Mouse (Mus musculus) MN1 (cell line): ENCODE data around the gene Pdzk1.

ENCODE experiments used
- DNase-seq: peaks from one replicate; pipeline ENCODE4 v3.0.0-alpha.2; 2016; ENCODE audit warnings: low spot score

Gene Pdzk1

DNA sequence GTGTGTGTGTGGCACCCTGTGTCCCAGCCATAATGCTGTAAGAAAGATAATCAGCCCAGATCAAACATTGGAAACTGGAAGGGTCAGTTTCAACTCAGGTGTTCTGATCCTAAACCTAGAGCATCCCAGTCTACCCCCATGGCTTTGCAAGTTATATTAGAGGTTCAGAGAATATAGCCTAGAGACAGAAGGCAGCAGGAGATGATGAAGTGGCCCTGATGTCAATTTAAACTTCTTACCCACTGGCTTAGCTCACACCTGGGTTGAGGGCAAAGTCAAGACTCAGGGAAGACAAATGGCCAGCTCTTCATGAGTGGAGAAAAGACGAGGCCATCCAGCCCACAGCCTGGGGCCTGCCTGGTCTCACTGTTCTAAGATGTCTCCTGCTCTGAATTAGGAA lies at the start of gene Pdzk1, which contains the start of gene Cd160:
Gene Pdzk1 (plus strand): TSS at position 301 of the 400 bp plus-strand sequence.
Gene Cd160 (minus strand): TSS at position 368 of the 400 bp plus-strand sequence.
- DNase-seq: no peak

GRCm38 (mm10) chr3:96782236-96782635 lies 46.8 kb upstream of the Pdzk1 start:
- DNase-seq: no peak

- no peak for DNase-seq
Observed at GRCm38 (mm10) chr3:96787784-96788183, 41.3 kb upstream of the Pdzk1 start.

DNA sequence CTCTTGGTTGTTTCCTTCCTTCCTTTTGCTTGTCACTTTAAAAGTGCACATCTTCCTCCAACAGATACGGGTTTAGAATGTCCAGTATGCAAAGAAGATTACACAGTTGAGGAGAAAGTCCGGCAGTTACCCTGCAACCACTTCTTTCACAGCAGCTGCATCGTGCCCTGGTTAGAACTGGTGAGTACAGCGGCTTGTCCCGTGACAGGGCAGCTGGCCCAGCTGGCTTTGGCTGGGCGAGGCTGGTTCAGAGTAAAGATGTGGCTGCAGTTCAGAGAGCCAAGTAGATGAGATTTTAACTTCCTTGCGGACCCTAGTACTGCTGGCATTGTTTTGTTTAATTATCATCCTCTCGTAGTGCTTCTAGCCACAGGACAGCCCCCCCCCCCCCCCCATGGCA lies 40.6 kb upstream of the Pdzk1 start:
- DNase-seq: no peak

GRCm38 (mm10) chr3:96800254-96800653 lies 28.8 kb upstream of the Pdzk1 start:
- no peak for DNase-seq

GRCm38 (mm10) chr3:96802214-96802613 lies 26.9 kb upstream of the Pdzk1 start:
- no peak for DNase-seq

DNA sequence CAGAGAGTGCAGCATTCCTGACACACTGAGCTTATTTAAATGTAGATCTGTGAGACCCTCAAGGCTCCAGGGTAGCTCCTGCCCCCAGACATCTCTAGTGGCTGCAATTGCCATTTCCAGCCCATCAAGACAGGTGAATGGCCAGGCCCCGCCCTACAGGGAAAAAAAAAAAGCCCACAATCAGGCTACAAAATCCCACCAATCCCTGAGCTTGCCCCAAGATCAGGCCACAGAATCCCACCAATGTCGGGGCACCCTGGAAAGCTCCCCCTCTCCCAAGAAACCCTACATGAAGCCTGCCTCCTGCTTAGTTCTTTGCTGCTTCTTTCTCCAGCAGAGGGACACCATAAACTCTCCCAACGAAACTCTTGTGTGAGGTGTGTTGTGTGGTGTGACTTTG lies 20.9 kb upstream of the Pdzk1 start:
- no peak for DNase-seq

DNA sequence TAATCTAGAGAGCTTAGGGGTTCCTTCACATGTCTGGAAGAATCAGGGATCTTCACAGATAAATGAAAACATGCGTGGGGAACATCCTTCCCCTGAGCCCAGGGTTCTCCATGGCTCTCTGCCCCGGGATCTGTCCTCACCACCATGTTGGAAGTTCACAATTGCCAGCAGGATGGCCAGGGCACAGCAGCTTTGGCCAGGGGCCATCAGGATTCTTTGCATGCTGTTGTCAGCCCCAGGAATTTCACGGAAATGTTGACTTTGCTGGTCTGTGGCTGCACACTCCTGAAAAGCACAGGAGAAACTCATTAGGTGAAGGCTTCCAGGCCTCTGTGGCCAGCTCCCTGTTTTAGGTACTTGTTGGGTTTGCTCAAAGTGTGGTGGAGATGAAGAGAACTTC lies 20.4 kb upstream of the Pdzk1 start:
- no peak for DNase-seq

DNA sequence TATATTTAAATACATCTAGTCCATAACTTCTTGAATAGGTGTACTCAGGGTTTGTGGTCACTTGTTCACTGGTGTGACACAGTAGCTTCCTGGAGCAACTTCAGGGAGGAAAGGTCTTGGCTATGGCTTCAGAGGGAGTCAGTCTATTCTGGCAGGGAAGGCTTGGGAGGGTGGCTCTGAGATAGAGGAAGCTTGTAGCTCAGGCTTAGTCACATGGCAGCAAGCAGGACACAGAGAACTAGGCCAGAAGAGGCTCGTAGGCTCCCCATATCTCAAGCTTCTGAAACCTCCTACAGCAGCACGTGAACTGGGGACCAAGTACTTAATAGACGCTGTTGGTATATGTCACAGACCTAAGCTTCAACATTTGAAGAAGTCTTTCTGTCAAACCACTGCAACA lies 17.9 kb upstream of the Pdzk1 start:
- DNase-seq: no peak

DNA sequence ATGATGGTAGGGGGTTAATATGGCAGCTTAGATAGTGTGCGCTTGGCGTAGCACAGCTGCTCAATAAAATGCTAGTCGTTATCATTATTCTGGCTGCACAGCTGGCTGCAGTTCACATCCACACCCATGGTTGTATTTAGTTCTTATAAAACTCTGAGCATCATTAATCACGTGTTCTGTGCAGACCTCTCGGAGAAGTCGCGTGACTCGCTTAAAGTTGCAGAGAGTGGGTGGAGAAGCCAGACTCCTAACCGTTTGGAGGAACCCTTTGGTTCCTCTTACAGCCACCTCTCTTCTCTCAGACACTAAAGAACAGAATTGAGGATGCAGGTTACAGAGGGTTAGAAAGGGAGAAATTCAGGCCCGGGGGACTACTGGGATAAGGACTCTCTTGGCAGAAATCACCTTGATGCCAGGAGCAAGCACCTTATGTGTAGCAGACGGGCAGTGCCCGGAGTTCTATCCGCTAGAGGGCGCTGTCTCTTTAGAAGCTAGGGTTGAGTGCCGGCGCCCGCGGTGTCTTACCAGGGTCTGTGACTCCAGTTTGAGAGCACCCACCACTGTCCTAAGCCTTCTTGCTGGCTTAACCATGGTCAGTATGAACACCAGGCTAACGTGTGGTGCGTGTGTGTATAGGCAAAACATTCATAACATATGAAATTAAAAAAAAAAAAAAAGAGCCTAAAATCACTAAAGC lies 16.5 kb upstream of the Pdzk1 start:
- peak; percentile 24 for DNase-seq

GRCm38 (mm10) chr3:96813106-96813505 lies 16.0 kb upstream of the Pdzk1 start:
- DNase-seq: no peak

DNA sequence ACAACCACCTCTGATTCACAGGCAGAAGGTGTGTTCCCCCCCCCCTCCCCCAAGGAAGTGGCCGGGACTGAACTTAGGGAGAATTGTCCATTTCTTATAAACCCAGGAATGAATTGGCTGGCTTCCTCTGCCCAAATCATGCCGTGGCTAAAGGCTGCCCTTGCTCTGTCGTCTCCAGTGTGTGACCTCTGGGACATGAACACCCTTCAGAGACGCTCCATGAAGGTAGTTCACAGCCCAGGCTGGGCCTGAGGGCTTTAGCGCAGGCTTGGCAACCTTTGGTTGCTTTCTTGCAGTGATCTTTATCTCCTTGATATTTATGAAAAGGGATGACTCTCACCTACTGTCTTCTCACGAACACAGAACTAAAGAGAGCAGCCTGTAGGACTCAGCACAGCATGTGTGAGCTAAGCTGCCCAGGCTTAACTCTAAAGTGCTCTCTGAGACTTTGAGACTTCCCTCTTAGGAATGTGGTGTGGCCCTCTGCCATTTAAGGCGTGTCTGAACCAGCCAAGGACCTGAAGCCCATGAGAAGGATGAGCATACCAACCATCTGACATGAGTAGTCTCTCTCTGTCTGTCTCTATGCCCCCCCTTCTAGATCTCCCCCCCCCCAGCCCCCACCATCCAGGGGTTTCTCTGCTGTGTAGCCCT lies 15.4 kb upstream of the Pdzk1 start:
- no peak for DNase-seq

- DNase-seq: no peak
Observed at GRCm38 (mm10) chr3:96814342-96814741, 14.7 kb upstream of the Pdzk1 start.

DNA sequence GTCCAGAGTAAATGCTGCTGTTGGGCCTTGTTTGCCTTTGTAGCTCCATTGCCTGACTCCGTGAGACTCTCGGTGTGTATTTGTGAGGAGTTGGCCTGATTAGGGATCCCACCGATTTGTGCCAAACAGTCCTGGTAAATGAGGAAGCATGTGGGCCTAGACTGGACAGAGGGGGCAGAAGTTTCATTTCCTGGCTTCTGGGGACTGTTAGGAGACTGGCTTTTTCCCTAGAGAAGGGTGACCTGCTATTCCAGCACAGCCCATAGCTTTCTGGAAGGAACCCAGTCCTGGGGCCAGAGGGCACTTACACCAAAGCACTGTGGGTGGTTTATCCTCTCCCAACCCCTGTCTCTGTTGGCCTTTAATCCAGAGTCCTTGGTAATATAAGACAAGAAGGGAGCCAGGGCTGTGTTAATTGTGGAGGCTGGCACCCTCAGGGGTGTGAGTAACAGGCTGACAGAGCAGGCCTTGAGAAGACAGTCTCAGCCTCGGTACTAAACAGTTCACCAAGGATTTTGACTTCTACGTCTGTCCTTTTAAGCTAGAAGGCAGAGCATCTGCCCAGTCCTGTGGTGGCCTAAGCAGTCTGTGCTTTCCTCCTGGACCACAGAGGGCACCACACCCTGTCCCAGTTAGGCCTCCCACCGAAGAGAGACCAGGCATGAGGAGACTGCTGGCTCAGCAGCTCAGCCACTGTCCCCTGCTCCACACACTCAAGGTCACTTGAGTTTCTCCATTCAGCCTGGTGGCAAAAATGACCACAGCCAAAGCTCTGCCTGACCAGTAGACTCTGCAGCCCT lies 8.8 kb upstream of the Pdzk1 start:
- no peak for DNase-seq

DNA sequence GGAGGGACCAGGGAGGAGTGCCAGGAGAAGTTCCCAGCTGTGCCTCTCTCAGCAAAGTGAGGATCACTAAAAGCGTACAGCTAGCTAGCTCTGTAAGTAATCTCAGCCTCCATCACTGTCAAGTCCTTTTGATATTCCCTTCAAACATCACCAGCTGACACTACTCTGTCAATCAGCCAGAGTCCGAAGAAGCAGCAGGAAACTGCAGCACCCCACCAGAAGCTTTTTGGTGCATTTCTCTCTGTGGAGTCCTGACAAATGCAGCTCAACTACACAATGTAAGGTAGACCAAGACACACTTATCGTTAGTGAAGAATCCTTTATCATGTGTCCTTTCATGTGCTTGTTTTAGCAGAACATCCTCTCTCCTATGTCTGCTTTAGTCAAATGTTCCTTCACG lies 7.5 kb upstream of the Pdzk1 start:
- no peak for DNase-seq

DNA sequence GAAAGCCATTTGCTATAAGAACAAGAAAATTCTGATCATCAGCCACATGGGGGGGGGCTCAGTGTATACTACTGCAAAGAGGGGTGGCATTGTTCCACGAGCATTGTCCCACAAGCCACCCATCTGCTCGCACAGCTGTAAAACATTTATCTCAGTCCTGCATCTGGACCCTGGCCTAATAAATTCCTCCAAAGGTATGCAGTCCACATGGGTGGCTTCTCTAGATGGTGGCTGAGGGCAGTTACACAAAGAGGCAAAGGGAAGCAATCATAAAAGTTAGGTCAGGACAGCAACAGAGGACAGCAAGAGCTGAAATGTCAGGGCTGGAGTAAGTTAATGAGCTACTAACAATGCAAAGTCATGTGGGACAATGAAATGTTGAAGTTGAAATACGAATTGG lies 5.4 kb upstream of the Pdzk1 start:
- DNase-seq: no peak

DNA sequence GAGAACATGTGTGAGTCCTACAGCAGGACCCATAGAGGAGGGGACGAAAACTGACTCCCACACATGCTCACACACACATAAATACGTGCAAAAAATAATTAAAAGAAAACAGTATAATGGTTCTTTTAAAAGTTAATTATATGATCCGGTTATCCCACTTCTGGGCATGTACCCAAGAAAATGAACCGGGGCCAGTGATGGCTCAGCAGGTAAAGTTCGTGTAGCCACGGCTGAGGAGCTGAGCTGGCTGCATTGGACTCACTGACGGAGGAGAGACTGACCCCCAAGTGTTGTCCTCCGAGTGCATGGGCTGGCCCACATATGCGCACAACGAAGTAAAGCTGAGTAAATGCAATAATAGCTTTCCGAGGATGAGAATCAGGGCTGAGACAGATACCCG lies 4.5 kb upstream of the Pdzk1 start:
- DNase-seq: no peak

GRCm38 (mm10) chr3:96825261-96825660 lies 3.8 kb upstream of the Pdzk1 start:
- DNase-seq: no peak

DNA sequence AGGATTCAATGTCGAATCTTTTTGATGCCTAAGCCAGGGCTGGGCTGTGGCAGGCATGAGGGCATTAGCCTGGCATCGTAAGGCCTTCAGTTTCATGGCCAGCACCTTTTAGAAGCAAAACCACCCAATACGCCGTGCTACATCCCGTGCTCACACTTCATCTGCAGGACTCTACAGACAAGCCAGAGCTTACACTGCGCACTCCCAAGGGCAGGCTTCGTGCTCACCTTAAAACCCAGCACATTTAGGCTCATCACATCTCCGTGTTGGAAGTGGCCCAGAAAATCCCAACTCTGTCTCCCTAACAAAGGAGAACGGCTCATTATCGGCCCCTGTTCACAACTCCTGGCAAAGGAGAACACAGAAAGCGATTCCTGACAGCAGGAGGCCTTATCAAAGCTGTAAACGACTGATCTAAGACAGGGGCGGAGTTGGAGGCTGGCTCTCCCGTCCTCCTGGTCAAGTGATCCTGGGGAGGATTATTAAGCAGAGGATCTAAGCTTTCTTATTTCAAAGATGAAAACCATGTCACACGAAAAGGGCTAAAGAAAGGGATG lies 698 bp upstream of the Pdzk1 start:
- no peak for DNase-seq

GRCm38 (mm10) chr3:96829856-96830255 lies 772 bp downstream of the Pdzk1 start:
- no peak for DNase-seq

DNA sequence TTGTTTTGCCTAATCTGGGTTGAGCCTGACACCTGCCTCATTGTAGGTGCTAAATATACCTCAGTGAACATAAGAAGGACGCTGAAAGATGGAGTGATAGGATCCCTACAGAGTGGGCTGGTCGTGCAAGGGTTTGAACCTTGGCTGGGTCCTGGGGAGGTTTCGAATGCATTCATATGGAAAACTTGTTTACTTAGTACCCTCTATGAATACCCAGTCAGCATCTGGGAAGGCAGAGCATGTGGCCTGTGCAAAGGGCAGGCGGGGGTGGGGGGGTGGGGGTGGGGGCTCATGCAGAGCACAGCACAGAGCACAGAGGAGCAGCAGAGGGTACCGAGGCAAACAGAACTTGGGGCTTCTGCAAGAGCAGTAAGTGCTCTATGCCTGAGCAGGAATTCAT lies 3.8 kb downstream of the Pdzk1 start:
- DNase-seq: no peak

GRCm38 (mm10) chr3:96834587-96835348 lies 5.7 kb downstream of the Pdzk1 start:
- no peak for DNase-seq
